Comparison of ENCODE assay signal across 8 mouse cellular contexts in genomic region chr7:15945211-15945610, GRCm38 (mm10). TPM values are rescaled to one million over a fixed set of nuclear protein-coding genes. Genes with fewer than 3 reads are reported as not detected.
DNase-seq lines count a peak whose midpoint lies in the region; ATAC-seq and TF ChIP-seq lines count a peak whose summit lies in the region.

No protein-coding gene starts in this region.

- no peak for TF ChIP-seq CTCF in heart, postnatal 0 days (IDR thresholded peaks at IDR 0.05; ENCODE audit: low read depth)
- TF ChIP-seq CTCF in bone marrow macrophage, adult 2 months (IDR thresholded peaks at IDR 0.05; ENCODE audit: low read depth, low read length): no peak

- H3K36me3 ChIP-seq in heart, postnatal 0 days (replicated peaks; ENCODE audit: control insufficient read depth, insufficient read depth, low read length): peaks cover 54% of the 10 kb centered on the region
- peaks cover 11% of the 10 kb centered on the region for H3K36me3 ChIP-seq in hindbrain, embryonic 11.5 days (ENCODE audit: control insufficient read depth, insufficient read depth, low read length)
- peaks cover 42% of the 10 kb centered on the region for H3K36me3 ChIP-seq in midbrain, embryonic 12.5 days

- H3K27ac ChIP-seq in heart, postnatal 0 days (ENCODE audit: low read depth): peak overlapping the region; percentile 98
- H3K27ac ChIP-seq in bone marrow macrophage, adult 2 months (ENCODE audit: insufficient read depth, low read depth, low read length): peak overlapping the region; percentile 17; the same call in 1 of the 2 replicates
- peak overlapping the region; percentile 90; the same call in 1 of the 2 replicates for H3K27ac ChIP-seq in hindbrain, embryonic 11.5 days (ENCODE audit: low read depth, low read length)
- peak overlapping the region; percentile 93; the same call in 1 of the 2 replicates for H3K27ac ChIP-seq in midbrain, embryonic 12.5 days (replicated peaks)

- no peak for ATAC-seq in heart, postnatal 0 days (ENCODE audit: insufficient read depth, low read depth)
- ATAC-seq in hindbrain, embryonic 11.5 days (ENCODE audit: low FRiP score): no peak
- 0 out of 2 replicates have a peak, but pooled peaks have one; percentile 0 for ATAC-seq in midbrain, embryonic 12.5 days (ENCODE audit: low FRiP score, low read depth)

- TF ChIP-seq EP300 in heart, postnatal 0 days (IDR thresholded peaks at IDR 0.05; ENCODE audit: low read depth): no peak

- peak overlapping the region; percentile 79 for H3K9ac ChIP-seq in heart, postnatal 0 days (replicated peaks; ENCODE audit: low read depth, low read length)
- H3K9ac ChIP-seq in hindbrain, embryonic 11.5 days (ENCODE audit: low read depth, low read length): peak overlapping the region; percentile 82
- peak overlapping the region; percentile 68 for H3K9ac ChIP-seq in midbrain, embryonic 12.5 days (replicated peaks)

- no peak for TF ChIP-seq POLR2A in bone marrow macrophage, adult 2 months (IDR thresholded peaks at IDR 0.05; ENCODE audit: borderline replicate concordance, low read depth, low read length)

- H3K27me3 ChIP-seq in heart, postnatal 0 days (ENCODE audit: control insufficient read depth, insufficient read depth, low read length): no peaks in the 10 kb centered on the region
- H3K27me3 ChIP-seq in hindbrain, embryonic 11.5 days (ENCODE audit: control insufficient read depth, insufficient read depth, low read length): no peaks in the 10 kb centered on the region
- H3K27me3 ChIP-seq in midbrain, embryonic 12.5 days: peaks cover 8% of the 10 kb centered on the region; the same call in 1 of the 2 replicates

- peak overlapping the region; percentile 96 for H3K4me3 ChIP-seq in heart, postnatal 0 days (ENCODE audit: low read depth, low read length)
- peak overlapping the region; percentile 72 for H3K4me3 ChIP-seq in bone marrow macrophage, adult 2 months (ENCODE audit: insufficient read depth, low read length)
- peak overlapping the region; percentile 69 for H3K4me3 ChIP-seq in hindbrain, embryonic 11.5 days (ENCODE audit: low read depth, low read length)
- H3K4me3 ChIP-seq in midbrain, embryonic 12.5 days: peak overlapping the region; percentile 81

- peaks cover 12% of the 10 kb centered on the region for H3K4me1 ChIP-seq in heart, postnatal 0 days (ENCODE audit: control insufficient read depth, insufficient read depth)
- peaks cover 16% of the 10 kb centered on the region for H3K4me1 ChIP-seq in bone marrow macrophage, adult 2 months (ENCODE audit: control insufficient read depth, insufficient read depth, low read length)
- H3K4me1 ChIP-seq in hindbrain, embryonic 11.5 days (replicated peaks; ENCODE audit: control insufficient read depth, insufficient read depth, low read length): no peaks in the 10 kb centered on the region; the same call in 1 of the 2 replicates
- peaks cover 21% of the 10 kb centered on the region for H3K4me1 ChIP-seq in midbrain, embryonic 12.5 days

- no peak for DNase-seq in heart, postnatal 0 days (ENCODE audit: low spot score)
- DNase-seq in heart, postnatal 4 days: no peak
- DNase-seq in hindbrain, embryonic 11.5 days (ENCODE audit: low spot score): no peak
- DNase-seq in urinary bladder, postnatal 25 days (ENCODE audit: low spot score): no peak
- DNase-seq in left cerebral cortex, adult 8-10 months (ENCODE audit: low spot score in 2 of 2): no peak
- no peak for DNase-seq in urinary bladder, postnatal 14 days (ENCODE audit: low spot score)

- peak overlapping the region; percentile 87 for H3K4me2 ChIP-seq in heart, postnatal 0 days (ENCODE audit: low read depth, low read length)
- peak overlapping the region; percentile 63 for H3K4me2 ChIP-seq in hindbrain, embryonic 11.5 days (replicated peaks; ENCODE audit: low read depth, low read length)
- peak overlapping the region; percentile 79 for H3K4me2 ChIP-seq in midbrain, embryonic 12.5 days (replicated peaks)

- H3K9me3 ChIP-seq in heart, postnatal 0 days (replicated peaks; ENCODE audit: control insufficient read depth, low read length): no peaks in the 10 kb centered on the region
- H3K9me3 ChIP-seq in hindbrain, embryonic 11.5 days (ENCODE audit: control insufficient read depth, low read length): no peaks in the 10 kb centered on the region
- no peaks in the 10 kb centered on the region for H3K9me3 ChIP-seq in midbrain, embryonic 12.5 days

- 2% methylated on average over 8 of the region's 8 CpGs for WGBS in heart, postnatal 0 days
- WGBS in hindbrain, embryonic 11.5 days: 13% methylated on average over 8 of the region's 8 CpGs
- 6% methylated on average over 8 of the region's 8 CpGs for WGBS in midbrain, embryonic 12.5 days

RNA-seq across cellular contexts. Expression of gene Nop53, which starts 0.7 kb away (rescaled TPM):
- 81.6 and 102 TPM in 2 replicates for total RNA-seq in heart, postnatal 0 days (2014; rRNA removed; ENCODE audit: low replicate concordance)
- polyA plus RNA-seq in heart, postnatal 0 days (2015; fragmentation: Nextera tagmentation; extraction: Ambion mirVana): 120 and 128 TPM in 2 replicates
- 100 to 1,000 TPM; 139 to 142 TPM for total RNA-seq in heart, postnatal 4 days (2021)
- 184 and 188 TPM in 2 replicates for polyA plus RNA-seq in bone marrow macrophage, adult 2 months (2012; ENCODE audit: insufficient read depth, insufficient read length, missing spikeins)
- polyA plus RNA-seq in hindbrain, embryonic 11.5 days (2014; fragmentation: Nextera tagmentation; extraction: Ambion mirVana): 176 and 180 TPM in 2 replicates
- 162 and 183 TPM in 2 replicates for polyA plus RNA-seq in midbrain, embryonic 12.5 days (2016; fragmentation: Nextera tagmentation; extraction: Ambion mirVana)
- total RNA-seq in left cerebral cortex, adult 8-10 months (2022): 100 to 1,000 TPM; 114 to 149 (median 128) TPM

RNA-seq across cellular contexts. Expression of gene Ehd2, which starts 22.2 kb away (rescaled TPM):
- total RNA-seq in heart, postnatal 0 days (2014; rRNA removed; ENCODE audit: low replicate concordance): 66.7 and 80.0 TPM in 2 replicates
- polyA plus RNA-seq in heart, postnatal 0 days (2015; fragmentation: Nextera tagmentation; extraction: Ambion mirVana): 47.5 and 48.7 TPM in 2 replicates
- 100 to 1,000 TPM; 193 to 197 TPM for total RNA-seq in heart, postnatal 4 days (2021)
- 0.52 and 1.2 TPM in 2 replicates for polyA plus RNA-seq in bone marrow macrophage, adult 2 months (2012; ENCODE audit: insufficient read depth, insufficient read length, missing spikeins)
- polyA plus RNA-seq in hindbrain, embryonic 11.5 days (2014; fragmentation: Nextera tagmentation; extraction: Ambion mirVana): 6.4 and 10.9 TPM in 2 replicates
- 7.0 and 8.5 TPM in 2 replicates for polyA plus RNA-seq in midbrain, embryonic 12.5 days (2016; fragmentation: Nextera tagmentation; extraction: Ambion mirVana)
- total RNA-seq in left cerebral cortex, adult 8-10 months (2022): 1 to 10 TPM; 4.6 to 5.9 (median 5.2) TPM

RNA-seq across cellular contexts. Expression of gene Selenow, which starts 23.0 kb away (rescaled TPM):
- 292 and 404 TPM in 2 replicates for total RNA-seq in heart, postnatal 0 days (2014; rRNA removed; ENCODE audit: low replicate concordance)
- 632 and 642 TPM in 2 replicates for polyA plus RNA-seq in heart, postnatal 0 days (2015; fragmentation: Nextera tagmentation; extraction: Ambion mirVana)
- 100 to 1,000 TPM; 194 to 214 TPM for total RNA-seq in heart, postnatal 4 days (2021)
- 51.4 and 52.0 TPM in 2 replicates for polyA plus RNA-seq in bone marrow macrophage, adult 2 months (2012; ENCODE audit: insufficient read depth, insufficient read length, missing spikeins)
- polyA plus RNA-seq in hindbrain, embryonic 11.5 days (2014; fragmentation: Nextera tagmentation; extraction: Ambion mirVana): 988 and 1,001 TPM in 2 replicates
- 1,059 and 1,095 TPM in 2 replicates for polyA plus RNA-seq in midbrain, embryonic 12.5 days (2016; fragmentation: Nextera tagmentation; extraction: Ambion mirVana)
- total RNA-seq in left cerebral cortex, adult 8-10 months (2022): 1,000 to 10,000 TPM in 3 of 4 experiments, 100 to 1,000 TPM in 1; 989 to 1,128 (median 1,052) TPM

Comparison
In these comparisons a context has a peak if more than half of its experiments do, and no peak if none do; other contexts are left out.
1. H3K27ac ChIP-seq: peak in every context shown above with its lines; median percentile 98 in heart, postnatal 0 days; 93 in midbrain, embryonic 12.5 days; 90 in hindbrain, embryonic 11.5 days; 17 in bone marrow macrophage, adult 2 months.
2. RNA of gene Selenow, which starts 23.0 kb away (polyA plus RNA-seq): 1,059 to 1,095 TPM in midbrain, embryonic 12.5 days, 988 to 1,001 TPM in hindbrain, embryonic 11.5 days and 632 to 642 TPM in heart, postnatal 0 days; 51.4 to 52.0 TPM in bone marrow macrophage, adult 2 months; every median in the first group is over 10 times any median in the second.
3. Peak in every context shown above with its lines, with median percentiles within 50 percentile points of each other: H3K4me2 ChIP-seq, H3K4me3 ChIP-seq and H3K9ac ChIP-seq.